Mouse (Mus musculus) kidney, embryonic 16.5 days (tissue): ENCODE data around the gene Fcrlb. TPM values are rescaled to one million over a fixed set of nuclear protein-coding genes. Genes with fewer than 3 reads are reported as not detected.

ENCODE experiments used
- ATAC-seq: fragments of 200-750 bp; cut with Nextera tagmentation; 2 replicates; pipeline ENCODE4 v1.8.0; 2017; ENCODE audit warnings: moderate TSS enrichment; ENCODE audit not compliant: low FRiP score, low TSS enrichment
- H3K27ac ChIP-seq: fragments of 300-500 bp; sonication (generic); 2 replicates; pipeline ENCODE4 v1.5.1; 2014; ENCODE audit warnings: low read length
- H3K27me3 ChIP-seq: fragments of 300-500 bp; sonication (generic); 2 replicates; pipeline ENCODE4 v1.6.1; 2014; ENCODE audit warnings: low read length, control low read depth, mixed read lengths; ENCODE audit not compliant: insufficient read depth
- H3K36me3 ChIP-seq: fragments of 300-500 bp; sonication (generic); 2 replicates; pipeline ENCODE4 v1.6.1; 2014; ENCODE audit warnings: low read length, control low read depth, mixed read lengths; ENCODE audit not compliant: insufficient read depth
- H3K4me1 ChIP-seq: fragments of 300-500 bp; sonication (generic); 2 replicates; pipeline ENCODE4 v1.6.1; 2014; ENCODE audit warnings: low read length, control low read depth, mixed read lengths; ENCODE audit not compliant: insufficient read depth
- H3K4me2 ChIP-seq: fragments of 300-500 bp; sonication (generic); replicated peaks from 2 replicates; pipeline ENCODE4 v1.6.1; 2014; ENCODE audit warnings: low read depth, low read length
- H3K4me3 ChIP-seq: fragments of 300-500 bp; sonication (generic); 2 replicates; pipeline ENCODE4 v1.5.1; 2014; ENCODE audit warnings: mild to moderate bottlenecking, low read length
- H3K9ac ChIP-seq: fragments of 300-500 bp; sonication (generic); replicated peaks from 2 replicates; pipeline ENCODE4 v1.6.1; 2014; ENCODE audit warnings: low read length
- H3K9me3 ChIP-seq: fragments of 300-500 bp; sonication (generic); 2 replicates; pipeline ENCODE4 v1.6.1; 2016; ENCODE audit warnings: low read length, control low read depth
- WGBS: fragments of 180-500 bp; shearing (Covaris S2); extraction: QIAGEN DNeasy Blood & Tissue Kit; methylation state at CpG from one replicate; pipeline ENCODE4 v1.1.7; 2014; 5-methylcytosine and 5-hydroxymethylcytosine counted together
- polyA plus RNA-seq: library from polyadenylated mRNA; unstranded; fragments of >200 nt; fragmentation: Nextera tagmentation; extraction: Ambion mirVana; gene quantifications from 2 replicates; pipeline ENCODE4 v1.2.1, GENCODE M21; 2015

Fcrlb gene
- polyA plus RNA-seq, 1 experiment from 2014 or later, result 0.24 TPM

DNA sequence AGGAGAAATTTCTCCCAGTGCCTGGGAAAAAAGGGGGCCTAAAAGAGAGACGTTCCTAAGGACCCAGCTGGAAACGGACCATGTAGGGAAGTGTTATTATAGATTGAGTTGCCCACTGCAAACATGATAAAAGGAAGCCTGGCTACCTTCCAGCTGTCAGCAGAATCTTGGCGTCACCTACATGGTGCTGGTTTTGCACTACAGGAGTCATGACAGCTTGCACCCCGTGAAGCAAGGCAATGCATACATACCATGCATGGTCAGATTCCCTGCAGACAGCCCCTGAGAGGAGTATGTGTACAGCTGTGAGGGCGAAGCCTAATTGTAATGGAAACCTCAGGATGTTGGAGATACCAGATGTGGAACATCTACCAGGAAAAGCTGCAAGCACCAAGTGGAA, 2.9 kb upstream of the Fcrlb start:
- H3K9ac ChIP-seq, result no peak overlapping the region
- H3K36me3 ChIP-seq, result no peaks in the 10 kb centered on the region
- ATAC-seq, result no peak
- H3K9me3 ChIP-seq, result no peaks in the 10 kb centered on the region
- H3K27ac ChIP-seq, result no peak overlapping the region
- H3K27me3 ChIP-seq, result no peaks in the 10 kb centered on the region
- no peaks in the 10 kb centered on the region for H3K4me1 ChIP-seq
- 76% methylated on average over 5 of the region's 5 CpGs for WGBS
- H3K4me3 ChIP-seq, result no peak overlapping the region
- no peak overlapping the region for H3K4me2 ChIP-seq

DNA sequence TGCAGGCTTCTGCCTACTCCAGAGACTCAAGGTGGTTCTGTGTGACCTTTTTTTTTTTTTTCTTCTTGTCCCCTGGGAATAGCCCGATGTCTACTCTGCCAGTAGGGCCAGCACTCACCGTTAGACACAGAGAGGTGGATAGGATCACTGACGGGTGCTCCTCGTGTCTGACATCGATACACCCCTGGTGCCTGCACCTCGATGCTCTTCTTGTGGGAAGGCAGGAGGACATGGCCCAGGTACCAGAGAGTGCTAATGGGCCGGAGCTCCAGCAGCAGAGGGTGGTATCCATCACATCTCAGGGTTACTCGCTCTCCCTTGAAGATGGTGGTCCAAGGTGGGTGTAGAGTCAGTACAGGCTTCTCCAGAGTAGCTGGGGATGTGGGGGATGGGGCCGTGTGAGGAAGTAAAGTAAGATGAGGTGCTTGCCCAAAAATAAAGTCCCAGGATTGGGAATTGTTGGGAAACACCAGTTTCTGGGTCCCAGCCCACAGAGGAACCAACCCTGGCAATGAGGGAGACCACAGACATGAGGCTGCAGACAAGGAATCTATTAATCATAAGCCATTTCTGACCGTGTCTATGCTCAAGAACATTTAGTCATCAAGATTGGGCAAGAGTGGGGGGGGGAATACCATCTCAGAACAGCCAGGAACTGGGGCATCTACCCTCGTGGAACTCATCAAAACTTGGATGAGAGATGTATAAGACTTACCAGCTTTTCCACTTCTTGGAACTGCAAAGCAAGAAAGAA, 657 bp downstream of the Fcrlb start:
- Histone ChIP-seq H3K36me3 (no peaks in the 10 kb centered on the region), H3K4me3 (no peak overlapping the region), H3K9me3 (no peaks in the 10 kb centered on the region), H3K4me1 (peaks cover 16% of the 10 kb centered on the region), H3K27ac (no peak overlapping the region), H3K4me2 (no peak overlapping the region), H3K9ac (no peak overlapping the region), H3K27me3 (peaks cover 26% of the 10 kb centered on the region)
- WGBS, result 81% methylated on average over 11 of the region's 11 CpGs
- no peak for ATAC-seq

DNA sequence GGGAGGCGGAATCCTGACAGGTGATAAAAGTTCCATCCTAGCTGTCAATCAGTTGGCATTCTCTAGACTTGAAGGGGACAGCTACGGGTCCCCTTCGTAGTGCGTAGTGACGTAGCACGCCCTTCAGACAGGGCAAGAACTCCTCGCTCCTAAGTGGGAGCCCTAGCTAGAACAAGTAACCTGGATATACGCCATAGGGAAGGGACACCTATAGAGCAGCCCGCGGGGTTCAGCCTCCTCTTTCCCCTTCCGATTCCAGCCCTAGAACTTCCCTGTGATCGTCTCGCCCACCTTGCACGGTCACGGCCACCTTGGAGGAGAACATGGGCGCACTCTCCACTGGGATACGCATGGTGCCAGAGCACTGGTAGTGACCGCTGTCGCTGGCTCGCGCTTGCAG, 4.4 kb downstream of the Fcrlb start:
- WGBS, result 4% methylated on average over 21 of the region's 21 CpGs
- Histone ChIP-seq H3K4me1 (peaks cover 17% of the 10 kb centered on the region), H3K27me3 (peaks cover 38% of the 10 kb centered on the region), H3K9me3 (no peaks in the 10 kb centered on the region), H3K4me2 (peak overlapping the region; percentile 91), H3K27ac (no peak overlapping the region), H3K9ac (peak overlapping the region; percentile 56; the same call in 1 of the 2 replicates), H3K36me3 (no peaks in the 10 kb centered on the region), H3K4me3 (peak overlapping the region; percentile 59)
- ATAC-seq, result peak; percentile 74; the same call in 1 of the 2 replicates

DNA sequence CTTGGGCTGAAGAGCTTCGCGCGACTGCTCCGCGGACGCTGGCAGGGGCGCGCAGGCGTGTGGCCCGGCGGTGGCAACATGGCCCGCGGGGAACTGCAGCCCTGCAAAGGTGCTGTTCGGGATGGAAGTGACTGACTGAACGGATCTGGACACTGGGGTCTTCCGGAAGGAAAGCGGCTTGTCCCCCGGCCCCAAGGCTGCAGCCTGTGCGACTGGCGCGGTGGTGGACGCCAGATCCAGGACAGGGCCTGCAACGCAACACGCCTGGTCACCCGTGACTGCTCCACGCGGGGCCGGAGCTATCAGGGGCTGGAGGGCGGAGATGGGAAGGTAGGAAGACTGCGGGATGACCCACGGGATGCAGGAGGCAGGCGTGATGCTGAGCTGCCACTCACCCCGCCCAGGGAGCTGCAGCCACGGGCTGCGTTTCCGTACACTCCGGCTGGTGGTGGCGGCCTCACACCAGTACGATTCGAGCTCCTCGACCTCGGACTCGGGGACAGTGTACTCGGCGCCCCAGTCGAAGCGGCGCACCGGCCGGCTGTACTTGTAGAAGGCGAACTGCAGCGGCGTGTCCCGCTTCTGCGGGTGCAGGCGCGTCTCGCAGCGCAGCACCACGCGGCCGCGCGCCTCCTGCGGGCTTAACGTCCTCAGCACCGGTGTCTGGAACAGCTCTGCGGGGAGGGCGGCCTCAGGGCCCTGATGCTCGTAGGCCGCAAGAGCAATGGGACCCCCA, 5.1 kb downstream of the Fcrlb start:
- Histone ChIP-seq H3K9ac (peak overlapping the region; percentile 56), H3K4me1 (peaks cover 17% of the 10 kb centered on the region), H3K27me3 (peaks cover 42% of the 10 kb centered on the region), H3K27ac (no peak overlapping the region), H3K4me2 (peak overlapping the region; percentile 91), H3K9me3 (no peaks in the 10 kb centered on the region), H3K36me3 (no peaks in the 10 kb centered on the region), H3K4me3 (peak overlapping the region; percentile 59)
- under 1% methylated on average over 71 of the region's 71 CpGs for WGBS
- peak; percentile 75 for ATAC-seq

DNA sequence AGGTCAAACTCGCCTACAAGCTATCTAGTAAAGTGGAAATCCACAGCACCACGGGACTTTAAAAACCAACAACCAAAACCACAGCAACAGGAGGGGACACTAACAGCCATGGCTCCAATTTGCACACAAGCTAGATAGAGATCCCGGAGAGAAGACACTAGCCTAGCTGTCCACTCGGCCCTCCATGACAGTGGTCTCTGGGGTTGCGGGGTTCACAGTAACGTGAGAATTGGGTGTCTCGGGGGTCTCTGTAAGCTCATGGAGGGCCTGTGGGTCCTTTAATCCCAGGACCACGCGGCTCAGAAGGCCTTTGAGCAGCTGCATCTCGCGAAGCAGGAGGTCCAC, 5.7 kb downstream of the Fcrlb start:
- H3K36me3 ChIP-seq, result no peaks in the 10 kb centered on the region
- WGBS, result 22% methylated on average over 11 of the region's 11 CpGs
- no peak overlapping the region for H3K27ac ChIP-seq
- no peaks in the 10 kb centered on the region for H3K9me3 ChIP-seq
- H3K27me3 ChIP-seq, result peaks cover 42% of the 10 kb centered on the region
- peaks cover 17% of the 10 kb centered on the region for H3K4me1 ChIP-seq
- peak overlapping the region; percentile 56; the same call in 1 of the 2 replicates for H3K9ac ChIP-seq
- H3K4me3 ChIP-seq, result peak overlapping the region; percentile 59
- peak overlapping the region; percentile 91 for H3K4me2 ChIP-seq
- no peak for ATAC-seq

DNA sequence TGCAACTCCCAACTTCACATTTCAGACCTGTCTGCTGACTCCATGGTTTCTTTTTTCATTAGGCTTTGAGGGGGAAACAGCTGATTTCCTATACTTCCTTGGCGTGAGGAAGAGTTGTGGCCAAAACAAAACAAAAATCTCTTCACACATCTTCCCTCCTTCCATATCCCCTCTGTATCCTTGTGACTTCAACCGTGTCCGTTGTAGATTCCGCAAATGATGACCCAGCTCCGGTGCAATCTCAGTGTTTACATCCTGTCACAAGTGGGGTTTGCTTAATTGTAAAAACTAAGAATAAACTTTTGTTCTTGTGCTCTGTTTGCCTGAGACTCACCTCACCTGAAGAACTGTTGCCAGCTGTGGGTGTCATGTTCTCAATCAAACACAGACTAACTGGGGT, 9.3 kb downstream of the Fcrlb start:
- Histone ChIP-seq H3K9ac (no peak overlapping the region), H3K4me2 (no peak overlapping the region), H3K9me3 (no peaks in the 10 kb centered on the region), H3K27me3 (peaks cover 33% of the 10 kb centered on the region), H3K4me1 (peaks cover 16% of the 10 kb centered on the region), H3K27ac (no peak overlapping the region), H3K4me3 (no peak overlapping the region), H3K36me3 (no peaks in the 10 kb centered on the region)
- WGBS, result 56% methylated on average over 5 of the region's 5 CpGs
- no peak for ATAC-seq

DNA sequence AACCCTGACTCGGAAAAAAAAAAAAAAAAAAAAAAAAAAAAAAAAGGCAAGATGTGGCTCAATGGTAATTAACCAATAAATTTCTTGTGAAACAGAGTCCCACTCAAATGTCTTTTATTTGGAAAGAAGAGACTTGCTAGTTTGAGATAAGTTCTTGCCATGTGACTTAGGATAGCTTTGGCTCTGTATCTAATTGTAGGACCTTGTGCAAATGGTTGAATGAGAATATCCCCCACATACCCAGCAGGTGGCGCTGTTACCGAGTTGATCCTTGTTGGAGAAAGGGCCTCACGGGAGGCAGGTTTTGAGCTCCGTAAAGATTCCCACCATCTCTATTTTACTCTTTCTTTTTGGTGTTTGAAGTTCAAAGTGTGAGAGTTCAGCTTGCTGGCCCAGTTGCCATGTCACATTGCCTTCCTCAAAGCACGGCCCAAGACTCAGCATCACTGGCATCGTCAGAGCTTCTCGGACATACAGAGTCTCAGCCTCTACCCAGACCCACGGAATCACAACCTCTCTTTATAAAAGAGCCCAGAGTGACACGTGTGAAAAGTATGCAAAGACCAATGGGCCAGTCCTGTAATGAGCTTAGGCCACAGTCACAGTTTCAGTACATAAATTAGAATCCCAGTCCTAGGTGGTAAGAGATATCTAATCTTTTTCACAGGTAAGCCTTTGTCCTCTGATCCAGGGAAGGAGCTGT, 11.1 kb downstream of the Fcrlb start:
- Histone ChIP-seq H3K4me3 (no peak overlapping the region), H3K36me3 (no peaks in the 10 kb centered on the region), H3K27ac (no peak overlapping the region), H3K27me3 (peaks cover 23% of the 10 kb centered on the region), H3K9ac (no peak overlapping the region), H3K4me2 (peak overlapping the region; percentile 33; the same call in 1 of the 2 replicates), H3K4me1 (0 out of 2 replicates have a peak, but pooled peaks cover 2% of the 10 kb centered on the region), H3K9me3 (no peaks in the 10 kb centered on the region)
- WGBS, result 33% methylated on average over 10 of the region's 10 CpGs
- ATAC-seq, result peak; percentile 62; the same call in 1 of the 2 replicates

DNA sequence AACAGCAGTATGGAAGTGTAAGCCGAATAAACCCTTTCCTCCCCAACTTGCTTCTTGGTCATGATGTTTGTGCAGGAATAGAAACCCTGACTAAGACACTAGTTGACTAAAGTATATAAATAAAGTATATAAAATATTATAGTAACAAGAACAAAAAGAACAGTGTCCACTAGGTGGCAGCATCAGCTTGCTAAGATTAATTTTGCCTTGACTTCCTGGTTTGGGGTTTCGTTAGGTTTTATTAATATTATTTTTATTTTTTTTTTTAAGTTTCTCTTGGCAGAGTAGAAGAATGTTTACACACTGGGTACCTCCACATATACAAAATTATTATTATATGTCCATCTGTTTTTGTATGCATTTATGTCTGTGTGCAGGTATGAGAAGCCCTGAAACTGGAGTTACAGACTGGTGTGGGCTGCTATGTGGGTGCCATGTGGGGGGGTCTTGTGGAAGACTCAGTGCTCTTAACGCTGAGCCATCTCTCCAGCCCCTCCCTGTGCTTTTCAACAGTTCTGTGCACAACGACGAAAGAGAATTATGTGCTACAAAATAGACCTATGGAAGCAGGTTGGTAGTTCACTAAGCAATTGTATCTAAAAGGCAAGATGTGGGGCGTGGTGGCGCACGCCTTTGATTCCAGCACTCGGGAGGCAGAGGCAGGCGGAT, 11.8 kb downstream of the Fcrlb start:
- WGBS, result 33% methylated on average over 10 of the region's 10 CpGs
- Histone ChIP-seq H3K4me2 (peak overlapping the region; percentile 33), H3K36me3 (no peaks in the 10 kb centered on the region), H3K4me1 (0 out of 2 replicates have a peak, but pooled peaks cover 2% of the 10 kb centered on the region), H3K27ac (no peak overlapping the region), H3K9me3 (no peaks in the 10 kb centered on the region), H3K4me3 (no peak overlapping the region), H3K9ac (no peak overlapping the region), H3K27me3 (peaks cover 16% of the 10 kb centered on the region; the same call in 1 of the 2 replicates)
- ATAC-seq, result no peak

DNA sequence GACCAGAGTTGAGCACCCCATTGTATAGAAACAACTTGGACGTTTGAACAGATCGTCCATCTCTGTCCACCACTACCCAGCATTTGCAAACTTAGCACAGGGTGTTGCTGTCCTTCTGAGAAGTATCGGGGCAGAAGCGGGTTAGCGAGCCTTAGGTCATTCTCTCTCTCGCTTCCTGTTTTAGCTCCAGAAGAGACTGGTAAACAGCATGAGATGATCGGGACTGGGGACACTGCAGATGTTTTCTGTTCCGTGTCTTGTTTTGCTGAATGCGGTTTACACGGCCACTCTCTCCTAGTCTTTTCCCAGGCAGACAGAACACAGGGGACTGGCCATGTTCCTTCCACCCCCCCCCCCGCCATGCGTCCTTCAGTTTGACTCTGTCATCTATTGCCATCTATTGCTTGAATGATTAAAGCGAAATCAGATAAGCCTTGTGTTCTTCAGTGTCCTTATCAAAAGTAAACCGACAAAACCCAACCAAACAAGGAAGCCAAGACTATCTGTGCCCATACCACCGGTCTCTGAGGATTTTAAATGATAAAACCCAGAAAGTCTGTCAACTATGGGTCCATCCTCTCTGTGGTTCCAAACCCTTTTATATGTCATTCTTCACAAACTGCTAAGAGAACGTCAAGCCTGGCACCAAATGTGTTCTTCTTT, 14.2 kb downstream of the Fcrlb start:
- 73% methylated on average over 16 of the region's 16 CpGs for WGBS

More for the DNA sequence above, 14.2 kb downstream of the Fcrlb start:
- Histone ChIP-seq H3K9ac (no peak overlapping the region), H3K4me2 (no peak overlapping the region), H3K4me3 (no peak overlapping the region), H3K27me3 (peaks cover 16% of the 10 kb centered on the region; the same call in 1 of the 2 replicates), H3K4me1 (0 out of 2 replicates have a peak, but pooled peaks cover 2% of the 10 kb centered on the region), H3K27ac (no peak overlapping the region), H3K36me3 (no peaks in the 10 kb centered on the region), H3K9me3 (no peaks in the 10 kb centered on the region)
- no peak for ATAC-seq
